In the genomic region with DNA sequence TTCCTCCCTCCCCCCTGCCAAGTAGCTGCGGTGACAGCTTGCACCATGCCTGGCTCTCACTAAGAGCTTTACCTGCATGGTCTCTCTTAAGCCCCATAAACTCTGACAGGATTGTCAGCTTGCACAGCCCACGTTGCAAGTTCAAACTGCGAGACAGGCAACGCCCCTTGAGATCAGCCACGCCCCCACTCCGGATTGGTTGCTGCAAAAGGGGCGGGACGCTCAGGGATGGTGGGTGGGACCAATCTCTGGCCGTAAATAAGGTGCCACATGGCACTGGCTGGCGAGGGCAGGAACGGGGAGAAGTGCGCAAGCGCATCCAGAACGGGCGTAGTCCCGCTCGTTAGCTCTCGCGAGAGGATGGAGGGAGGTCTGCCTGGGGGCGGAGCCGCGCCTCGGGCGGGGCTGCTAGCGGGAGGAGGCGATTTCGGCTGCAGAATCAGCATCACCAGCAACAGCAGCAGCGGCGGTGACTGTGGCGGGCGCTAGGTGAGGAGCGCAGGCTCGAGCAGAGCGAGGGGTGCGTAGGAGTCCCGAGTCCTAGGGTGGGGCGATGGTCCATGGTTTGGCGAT, we compare ENCODE assay signal across 8 mouse cellular contexts. TPM values are rescaled to one million over a fixed set of nuclear protein-coding genes. Genes with fewer than 3 reads are reported as not detected.
DNase-seq lines count a peak whose midpoint lies in the region; ATAC-seq and TF ChIP-seq lines count a peak whose summit lies in the region.

A gene (plus strand): TSS at position 343 of the 573 bp plus-strand sequence.

- TF ChIP-seq CTCF in G1E (IDR thresholded peaks at IDR 0.05; ENCODE audit: low read depth, low read length) = no peak
- TF ChIP-seq CTCF in layer of hippocampus, adult 2 months (conservative IDR thresholded peaks at IDR 0.05) = peak; percentile 21; the same call in 1 of the 2 replicates
- 0 out of 2 replicates have a peak, but pooled peaks have one; percentile 4 for TF ChIP-seq CTCF in lung, embryonic 14.5 days (IDR thresholded peaks at IDR 0.05; ENCODE audit: low read depth)
- TF ChIP-seq CTCF in olfactory bulb, adult 2 months (IDR thresholded peaks at IDR 0.05; ENCODE audit: insufficient read depth, low read depth, low read length) = no peak
- TF ChIP-seq CTCF in thymus, adult 2 months (IDR thresholded peaks at IDR 0.05; ENCODE audit: borderline replicate concordance, control insufficient read depth, extremely low read depth, insufficient read depth, low read length, poor library complexity) = peak; percentile 75

- ATAC-seq in G1E (ENCODE audit: extremely low read depth, insufficient number of reproducible peaks, low FRiP score, poor library complexity, severe bottlenecking) = no peak
- peak; percentile 94 for ATAC-seq in forebrain, embryonic 16.5 days
- ATAC-seq in lung, embryonic 14.5 days (ENCODE audit: insufficient read depth) = peak; percentile 91

- no peaks in the 10 kb centered on the region for H3K36me3 ChIP-seq in G1E (replicated peaks)
- no peaks in the 10 kb centered on the region for H3K36me3 ChIP-seq in forebrain, embryonic 16.5 days (ENCODE audit: control insufficient read depth, insufficient read depth)
- H3K36me3 ChIP-seq in lung, embryonic 14.5 days (ENCODE audit: insufficient read depth) = no peaks in the 10 kb centered on the region
- no peaks in the 10 kb centered on the region for H3K36me3 ChIP-seq in thymus, adult 2 months (ENCODE audit: control insufficient read depth, insufficient read depth, low read length)

- intact Hi-C loops in heart, postnatal 36 days (cut with DNase I) = loop anchor here (2.0 kb wide), 2 partner anchors 72 to 86 kb away; a partner anchor contains a TSS

- peak; percentile 77 for TF ChIP-seq POLR2A in olfactory bulb, adult 2 months (IDR thresholded peaks at IDR 0.05; ENCODE audit: insufficient read depth, low read depth, low read length)
- peak; percentile 64 for TF ChIP-seq POLR2A in thymus, adult 2 months (IDR thresholded peaks at IDR 0.05; ENCODE audit: control insufficient read depth, extremely low read depth, insufficient read depth, low read length, poor library complexity)

- DNase-seq in G1E (ENCODE audit: low spot score) = no peak
- peak; percentile 99 for DNase-seq in cerebellum, adult 18-20 months
- peak; percentile 99 for DNase-seq in heart, postnatal 36 days
- DNase-seq in layer of hippocampus, adult 2 months (ENCODE audit: low spot score in 2 of 2) = peak; percentile 99
- peak; percentile 100 for DNase-seq in lung, embryonic 14.5 days
- DNase-seq in thymus, adult 2 months = peak; percentile 99

- peak within 1 kb of the TSS; percentile 28; the same call in 1 of the 2 replicates for H3K4me3 ChIP-seq in G1E (ENCODE audit: low read depth, low read length)
- H3K4me3 ChIP-seq in forebrain, embryonic 16.5 days (replicated peaks; ENCODE audit: low read length) = peak within 1 kb of the TSS; percentile 69
- peak within 1 kb of the TSS; percentile 82 for H3K4me3 ChIP-seq in layer of hippocampus, adult 2 months
- H3K4me3 ChIP-seq in lung, embryonic 14.5 days (ENCODE audit: low read depth, low read length) = peak within 1 kb of the TSS; percentile 68
- peak within 1 kb of the TSS; percentile 65 for H3K4me3 ChIP-seq in olfactory bulb, adult 2 months (ENCODE audit: insufficient read depth, low read depth, low read length)
- peak within 1 kb of the TSS; percentile 62 for H3K4me3 ChIP-seq in thymus, adult 2 months (ENCODE audit: control insufficient read depth, insufficient read depth, low read length)

- under 1% methylated on average over 38 of the region's 38 CpGs for WGBS in forebrain, embryonic 16.5 days
- under 1% methylated on average over 38 of the region's 38 CpGs for WGBS in lung, embryonic 14.5 days
- WGBS in olfactory bulb, adult 2 months = under 1% methylated on average over 38 of the region's 38 CpGs
- WGBS in thymus, adult 2 months = under 1% methylated on average over 38 of the region's 38 CpGs

- H3K27me3 ChIP-seq in G1E (ENCODE audit: insufficient read depth, low read length) = peaks cover 37% of the 10 kb centered on the region
- no peaks in the 10 kb centered on the region for H3K27me3 ChIP-seq in forebrain, embryonic 16.5 days (replicated peaks; ENCODE audit: control insufficient read depth, insufficient read depth, low read length)
- no peaks in the 10 kb centered on the region for H3K27me3 ChIP-seq in lung, embryonic 14.5 days (ENCODE audit: insufficient read depth, low read length)
- H3K27me3 ChIP-seq in thymus, adult 2 months (ENCODE audit: control insufficient read depth, insufficient read depth, low read length) = no peaks in the 10 kb centered on the region

- H3K9ac ChIP-seq in forebrain, embryonic 16.5 days (replicated peaks; ENCODE audit: low read depth, low read length) = peak within 1 kb of the TSS; percentile 76
- H3K9ac ChIP-seq in lung, embryonic 14.5 days = peak within 1 kb of the TSS; percentile 69

- H3K27ac ChIP-seq in forebrain, embryonic 16.5 days (ENCODE audit: low read length) = peak within 1 kb of the TSS; percentile 67
- H3K27ac ChIP-seq in layer of hippocampus, adult 2 months = peak within 1 kb of the TSS; percentile 89
- H3K27ac ChIP-seq in lung, embryonic 14.5 days (ENCODE audit: low read depth) = peak within 1 kb of the TSS; percentile 40; the same call in 1 of the 2 replicates
- peak within 1 kb of the TSS; percentile 82 for H3K27ac ChIP-seq in olfactory bulb, adult 2 months (ENCODE audit: insufficient read depth, low read depth, low read length)
- peak within 1 kb of the TSS; percentile 37 for H3K27ac ChIP-seq in thymus, adult 2 months (ENCODE audit: control insufficient read depth, insufficient read depth, low read length)

- H3K9me3 ChIP-seq in G1E (replicated peaks) = peaks cover 7% of the 10 kb centered on the region
- no peaks in the 10 kb centered on the region for H3K9me3 ChIP-seq in forebrain, embryonic 16.5 days (ENCODE audit: control insufficient read depth, low read length)
- no peaks in the 10 kb centered on the region for H3K9me3 ChIP-seq in lung, embryonic 14.5 days (ENCODE audit: low read depth, low read length)

- H3K4me1 ChIP-seq in G1E (ENCODE audit: insufficient read depth, low read depth, low read length) = peaks cover 28% of the 10 kb centered on the region
- peaks cover 41% of the 10 kb centered on the region for H3K4me1 ChIP-seq in forebrain, embryonic 16.5 days (replicated peaks; ENCODE audit: control insufficient read depth, insufficient read depth, low read length)
- peaks cover 16% of the 10 kb centered on the region for H3K4me1 ChIP-seq in lung, embryonic 14.5 days (ENCODE audit: insufficient read depth)
- H3K4me1 ChIP-seq in olfactory bulb, adult 2 months (ENCODE audit: control insufficient read depth, insufficient read depth, low read length) = peaks cover 57% of the 10 kb centered on the region
- peaks cover 65% of the 10 kb centered on the region for H3K4me1 ChIP-seq in thymus, adult 2 months (replicated peaks; ENCODE audit: control insufficient read depth, insufficient read depth, low read length)

- H3K4me2 ChIP-seq in forebrain, embryonic 16.5 days (ENCODE audit: low read length) = peak within 1 kb of the TSS; percentile 77
- H3K4me2 ChIP-seq in lung, embryonic 14.5 days = peak within 1 kb of the TSS; percentile 89

RNA-seq across cellular contexts. Expression of the gene that starts here (rescaled TPM):
- total RNA-seq in G1E (2014; fragmentation: Nextera tagmentation) (not detected in 2 replicates), G1E (2017) (0.16 and 0.17 TPM in 2 replicates)
- 0.34 and 0.36 TPM in 2 replicates for polyA plus RNA-seq in G1E (2012)
- 15.6 and 17.7 TPM in 2 replicates for polyA plus RNA-seq in forebrain, embryonic 16.5 days (2015; fragmentation: Nextera tagmentation; extraction: Ambion mirVana)
- 1 to 10 TPM; 5.5 to 6.7 TPM for total RNA-seq in heart, postnatal 36 days (2021)
- total RNA-seq in layer of hippocampus, adult 2 months (2021) = 10 to 100 TPM; 19.5 to 22.0 TPM
- polyA plus RNA-seq in lung, embryonic 14.5 days (2014; fragmentation: Nextera tagmentation; extraction: Ambion mirVana) = 21.5 and 22.0 TPM in 2 replicates
- polyA plus RNA-seq in olfactory bulb, adult 2 months (2012; ENCODE audit: insufficient read depth, insufficient read length, low replicate concordance, missing spikeins) = not detected in 2 replicates
- polyA plus RNA-seq in thymus, adult 2 months (2012; rRNA removed) = 24.0 and 28.7 TPM in 2 replicates

Comparison
In these comparisons a context has a peak if more than half of its experiments do, and no peak if none do; other contexts are left out.
1. RNA of the gene that starts here (total RNA-seq): 19.5 to 22.0 TPM in layer of hippocampus, adult 2 months and 5.5 to 6.7 TPM in heart, postnatal 36 days; 0.16 to 0.17 TPM in G1E; every median in the first group is over 4 times any median in the second.
2. RNA of the gene that starts here (polyA plus RNA-seq): 24.0 to 28.7 TPM in thymus, adult 2 months, 21.5 to 22.0 TPM in lung, embryonic 14.5 days and 15.6 to 17.7 TPM in forebrain, embryonic 16.5 days; 0.34 to 0.36 TPM in G1E and not detected in olfactory bulb, adult 2 months; every median in the first group is over 10 times any median in the second.
3. H3K4me3 ChIP-seq: peak in every context shown above with its lines; median percentile 82 in layer of hippocampus, adult 2 months; 69 in forebrain, embryonic 16.5 days; 68 in lung, embryonic 14.5 days; 65 in olfactory bulb, adult 2 months; 62 in thymus, adult 2 months; 28 in G1E.
4. CTCF ChIP-seq: peak in layer of hippocampus, adult 2 months (single experiment), lung, embryonic 14.5 days (single experiment) and thymus, adult 2 months (single experiment); none in G1E (single experiment) and olfactory bulb, adult 2 months (single experiment).
5. H3K27ac ChIP-seq: peak in every context shown above with its lines; median percentile 89 in layer of hippocampus, adult 2 months; 82 in olfactory bulb, adult 2 months; 67 in forebrain, embryonic 16.5 days; 40 in lung, embryonic 14.5 days; 37 in thymus, adult 2 months.